Mouse (Mus musculus) myocyte (in vitro differentiated cells): Measurements from ENCODE around the gene Cntn4.

Experiments used
- CEBPB ChIP-seq: IDR thresholded peaks from 2 replicates; pipeline ENCODE4 v1.6.1; 2011; ENCODE audit warnings: mild to moderate bottlenecking, moderate library complexity; ENCODE audit not compliant: poor library complexity, insufficient read depth, severe bottlenecking
- E2F4 ChIP-seq: IDR thresholded peaks from one replicate; pipeline ENCODE4 v1.6.1; 2011; ENCODE audit warnings: mild to moderate bottlenecking, control low read depth, moderate library complexity; ENCODE audit not compliant: insufficient read depth
- MYOD1 ChIP-seq, 3 experiments: IDR thresholded peaks; one replicate each; pipeline ENCODE4 v1.6.1; 2011; ENCODE audit warnings: control low read depth in 2 of 3, low read depth in 2 of 3, mild to moderate bottlenecking in 2 of 3, moderate library complexity in 1 of 3; ENCODE audit not compliant: insufficient read length in 2 of 3, control insufficient read depth in 1 of 3
- POLR2A ChIP-seq: IDR thresholded peaks from one replicate; pipeline ENCODE4 v1.6.1; 2011; ENCODE audit warnings: low read depth, mild to moderate bottlenecking, control low read depth, moderate library complexity; ENCODE audit not compliant: insufficient read length
- POLR2AphosphoS2 ChIP-seq: IDR thresholded peaks from one replicate; pipeline ENCODE4 v1.6.1; 2011; ENCODE audit warnings: low read depth, control low read depth; ENCODE audit not compliant: insufficient read length
- REST ChIP-seq: IDR thresholded peaks from one replicate; pipeline ENCODE4 v1.6.1; 2011; ENCODE audit warnings: mild to moderate bottlenecking, control low read depth, moderate library complexity; ENCODE audit not compliant: insufficient read depth, insufficient read length
- SRF ChIP-seq: IDR thresholded peaks from one replicate; pipeline ENCODE4 v1.6.1; 2011; ENCODE audit warnings: low read depth; ENCODE audit not compliant: control insufficient read depth, insufficient read length
- TCF12 ChIP-seq: IDR thresholded peaks from one replicate; pipeline ENCODE4 v1.6.1; 2011; ENCODE audit warnings: mild to moderate bottlenecking, control low read depth; ENCODE audit not compliant: poor library complexity, insufficient read depth, severe bottlenecking
- USF1 ChIP-seq: IDR thresholded peaks from one replicate; pipeline ENCODE4 v1.6.1; 2011; ENCODE audit warnings: low read depth, mild to moderate bottlenecking, control low read depth, moderate library complexity

- TF ChIP-seq SRF (no peak), POLR2A (no peak), E2F4 (no peak), USF1 (no peak), REST (no peak), CEBPB (no peak), MYOD1 (IDR thresholded peaks at IDR 0.05; ENCODE audit: control insufficient read depth in 1 of 3, insufficient read length in 2 of 3, low read depth in 2 of 3) (no peak), POLR2AphosphoS2 (no peak), TCF12 (no peak)
Observed at GRCm38 (mm10) chr6:106745673-106746394, 1068.4 kb downstream of the Cntn4 start.
